Mouse (Mus musculus): Measurements from ENCODE around the gene Chst12. TPM values are rescaled to one million over a fixed set of nuclear protein-coding genes. Genes with fewer than 3 reads are reported as not detected.
"Not testable (repeated sequence)": the region's sequence is repeated elsewhere in the genome, so short reads cannot be mapped to it uniquely, and the experiment has no call there.

Gene Chst12
- polyA plus RNA-seq, 1 experiment from 2014 or later: 28.9 TPM

GRCm38 (mm10) chr5:140502925-140503324, 2.4 kb upstream of the Chst12 start:
- ATAC-seq (ENCODE audit: insufficient number of reproducible peaks, low FRiP score, low TSS enrichment, low read depth); H3K27ac ChIP-seq (replicated peaks): not testable (repeated sequence)

GRCm38 (mm10) chr5:140506096-140506794, 895 bp downstream of the Chst12 start:
- peak overlapping the region; percentile 61 for H3K9ac ChIP-seq
- ATAC-seq (ENCODE audit: insufficient number of reproducible peaks, low FRiP score, low TSS enrichment, low read depth): no peak
- H3K9me3 ChIP-seq (replicated peaks): no peaks in the 10 kb centered on the region
- no peaks in the 10 kb centered on the region for H3K36me3 ChIP-seq
- H3K4me3 ChIP-seq (replicated peaks): peak overlapping the region; percentile 72
- no peaks in the 10 kb centered on the region for H3K27me3 ChIP-seq
- peaks cover 74% of the 10 kb centered on the region for H3K4me1 ChIP-seq
- H3K27ac ChIP-seq (replicated peaks): peak overlapping the region; percentile 83
- peak overlapping the region; percentile 85 for H3K4me2 ChIP-seq (replicated peaks)
- 22% methylated on average over 22 of the region's 22 CpGs for WGBS

More at GRCm38 (mm10) chr5:140502925-140503324, 2.4 kb upstream of the Chst12 start:
- H3K9ac ChIP-seq: peak overlapping the region; percentile 23; the same call in 1 of the 2 replicates
- not testable (repeated sequence) for H3K9me3 ChIP-seq (replicated peaks); H3K36me3 ChIP-seq; H3K27me3 ChIP-seq
- peaks cover 46% of the 10 kb centered on the region for H3K4me1 ChIP-seq
- peak overlapping the region; percentile 44 for H3K4me2 ChIP-seq (replicated peaks)
- WGBS: under 1% methylated on average over 12 of the region's 12 CpGs
- H3K4me3 ChIP-seq (replicated peaks): peak overlapping the region; percentile 12; the same call in 1 of the 2 replicates

GRCm38 (mm10) chr5:140507466-140508208, 2.3 kb downstream of the Chst12 start:
- no peak for ATAC-seq (ENCODE audit: insufficient number of reproducible peaks, low FRiP score, low TSS enrichment, low read depth)
- peak overlapping the region; percentile 85 for H3K4me2 ChIP-seq (replicated peaks)
- peak overlapping the region; percentile 17; the same call in 1 of the 2 replicates for H3K27ac ChIP-seq (replicated peaks)

GRCm38 (mm10) chr5:140508686-140509085, 3.3 kb downstream of the Chst12 start:
- peak overlapping the region; percentile 21; the same call in 1 of the 2 replicates for H3K4me2 ChIP-seq (replicated peaks)
- ATAC-seq (ENCODE audit: insufficient number of reproducible peaks, low FRiP score, low TSS enrichment, low read depth): no peak
- H3K27me3 ChIP-seq: no peaks in the 10 kb centered on the region
- H3K9ac ChIP-seq: no peak overlapping the region
- H3K36me3 ChIP-seq: no peaks in the 10 kb centered on the region
- peak overlapping the region; percentile 17; the same call in 1 of the 2 replicates for H3K27ac ChIP-seq (replicated peaks)
- WGBS: 33% methylated on average over 8 of the region's 8 CpGs
- peaks cover 64% of the 10 kb centered on the region for H3K4me1 ChIP-seq
- H3K4me3 ChIP-seq (replicated peaks): no peak overlapping the region
- H3K9me3 ChIP-seq (replicated peaks): no peaks in the 10 kb centered on the region

More at GRCm38 (mm10) chr5:140507466-140508208, 2.3 kb downstream of the Chst12 start:
- H3K27me3 ChIP-seq: no peaks in the 10 kb centered on the region
- H3K9me3 ChIP-seq (replicated peaks): no peaks in the 10 kb centered on the region
- no peaks in the 10 kb centered on the region for H3K36me3 ChIP-seq
- no peak overlapping the region for H3K4me3 ChIP-seq (replicated peaks)
- H3K9ac ChIP-seq: 0 out of 2 replicates have a peak overlapping the region, but pooled peaks have one; percentile 4
- H3K4me1 ChIP-seq: peaks cover 73% of the 10 kb centered on the region
- 65% methylated on average over 14 of the region's 14 CpGs for WGBS

GRCm38 (mm10) chr5:140509204-140509603, 3.9 kb downstream of the Chst12 start:
- no peak for ATAC-seq (ENCODE audit: insufficient number of reproducible peaks, low FRiP score, low TSS enrichment, low read depth)
- H3K4me3 ChIP-seq (replicated peaks): no peak overlapping the region
- no peaks in the 10 kb centered on the region for H3K36me3 ChIP-seq
- no peaks in the 10 kb centered on the region for H3K9me3 ChIP-seq (replicated peaks)
- no peak overlapping the region for H3K9ac ChIP-seq
- WGBS: 56% methylated on average over 9 of the region's 9 CpGs
- peaks cover 70% of the 10 kb centered on the region for H3K4me1 ChIP-seq
- H3K4me2 ChIP-seq (replicated peaks): no peak overlapping the region
- no peaks in the 10 kb centered on the region for H3K27me3 ChIP-seq
- H3K27ac ChIP-seq (replicated peaks): 0 out of 2 replicates have a peak overlapping the region, but pooled peaks have one; percentile 17

GRCm38 (mm10) chr5:140510012-140511000, 5.0 kb downstream of the Chst12 start:
- 46% methylated on average over 27 of the region's 27 CpGs for WGBS
- H3K27ac ChIP-seq (replicated peaks): 0 out of 2 replicates have a peak overlapping the region, but pooled peaks have one; percentile 12
- H3K36me3 ChIP-seq: no peaks in the 10 kb centered on the region
- H3K4me3 ChIP-seq (replicated peaks): no peak overlapping the region
- no peak overlapping the region for H3K9ac ChIP-seq
- H3K27me3 ChIP-seq: no peaks in the 10 kb centered on the region
- H3K9me3 ChIP-seq (replicated peaks): no peaks in the 10 kb centered on the region
- peaks cover 71% of the 10 kb centered on the region for H3K4me1 ChIP-seq
- H3K4me2 ChIP-seq (replicated peaks): peak overlapping the region; percentile 4; the same call in 1 of the 2 replicates
- no peak for ATAC-seq (ENCODE audit: insufficient number of reproducible peaks, low FRiP score, low TSS enrichment, low read depth)

- Histone ChIP-seq H3K4me1 (peaks cover 68% of the 10 kb centered on the region), H3K4me2 (replicated peaks) (no peak overlapping the region), H3K4me3 (replicated peaks) (no peak overlapping the region), H3K27ac (replicated peaks) (peak overlapping the region; percentile 71; the same call in 1 of the 2 replicates), H3K9me3 (replicated peaks) (no peaks in the 10 kb centered on the region), H3K36me3 (no peaks in the 10 kb centered on the region), H3K9ac (no peak overlapping the region), H3K27me3 (no peaks in the 10 kb centered on the region)
- no peak for ATAC-seq (ENCODE audit: insufficient number of reproducible peaks, low FRiP score, low TSS enrichment, low read depth)
- 84% methylated on average over 8 of the region's 8 CpGs for WGBS
Observed at GRCm38 (mm10) chr5:140513921-140514320, 8.6 kb downstream of the Chst12 start.

GRCm38 (mm10) chr5:140514799-140515486, 9.6 kb downstream of the Chst12 start:
- 27% methylated on average over 7 of the region's 7 CpGs for WGBS
- Histone ChIP-seq H3K9ac (no peak overlapping the region), H3K9me3 (replicated peaks) (no peaks in the 10 kb centered on the region), H3K4me1 (peaks cover 60% of the 10 kb centered on the region), H3K27ac (replicated peaks) (peak overlapping the region; percentile 71; the same call in 1 of the 2 replicates), H3K4me3 (replicated peaks) (no peak overlapping the region), H3K27me3 (no peaks in the 10 kb centered on the region), H3K36me3 (no peaks in the 10 kb centered on the region), H3K4me2 (replicated peaks) (no peak overlapping the region)
- no peak for ATAC-seq (ENCODE audit: insufficient number of reproducible peaks, low FRiP score, low TSS enrichment, low read depth)

- H3K9ac ChIP-seq: no peak overlapping the region
- no peak overlapping the region for H3K4me2 ChIP-seq (replicated peaks)
- no peak for ATAC-seq (ENCODE audit: insufficient number of reproducible peaks, low FRiP score, low TSS enrichment, low read depth)
- H3K9me3 ChIP-seq (replicated peaks): no peaks in the 10 kb centered on the region
- 85% methylated on average over 21 of the region's 21 CpGs for WGBS
- peak overlapping the region; percentile 55; the same call in 1 of the 2 replicates for H3K27ac ChIP-seq (replicated peaks)
- H3K27me3 ChIP-seq: no peaks in the 10 kb centered on the region
- no peaks in the 10 kb centered on the region for H3K36me3 ChIP-seq
- H3K4me3 ChIP-seq (replicated peaks): no peak overlapping the region
- peaks cover 55% of the 10 kb centered on the region for H3K4me1 ChIP-seq
Observed at GRCm38 (mm10) chr5:140517159-140517920, 12.0 kb downstream of the Chst12 start.

GRCm38 (mm10) chr5:140517921-140518230, 12.5 kb downstream of the Chst12 start:
- Histone ChIP-seq H3K9ac (no peak overlapping the region), H3K4me2 (replicated peaks) (no peak overlapping the region), H3K9me3 (replicated peaks) (no peaks in the 10 kb centered on the region), H3K27me3 (no peaks in the 10 kb centered on the region), H3K27ac (replicated peaks) (peak overlapping the region; percentile 55; the same call in 1 of the 2 replicates), H3K4me3 (replicated peaks) (no peak overlapping the region), H3K36me3 (no peaks in the 10 kb centered on the region), H3K4me1 (peaks cover 55% of the 10 kb centered on the region)
- WGBS: 66% methylated on average over 4 of the region's 4 CpGs
- no peak for ATAC-seq (ENCODE audit: insufficient number of reproducible peaks, low FRiP score, low TSS enrichment, low read depth)

Data from embryonic facial prominence, embryonic 15.5 days (tissue).